Mouse (Mus musculus) forebrain, embryonic 11.5 days (tissue): ENCODE measurements at regions not wholly inside any gene's neighbourhood (a gene's known extent, or its start where the extent isn't known, plus 50 kb on each side); places are given as distances from the start of the nearest gene placed in this dataset.
A peak's percentile ranks its signal among the peaks of the same experiment; 100 is the strongest.

Source experiments
- ATAC-seq: fragments of 200-750 bp; cut with Nextera tagmentation; replicated peaks from 2 replicates; pipeline ENCODE4 v1.8.0; 2017; ENCODE audit warnings: moderate TSS enrichment; ENCODE audit not compliant: low FRiP score
- DNase-seq: peaks from one replicate; pipeline ENCODE4 v3.0.0-alpha.2; 2017; ENCODE audit warnings: low spot score
- H3K27ac ChIP-seq: fragments of 300-500 bp; sonication (generic); 2 replicates; pipeline ENCODE4 v1.5.1; 2014; ENCODE audit warnings: low read depth, low read length
- H3K27me3 ChIP-seq: fragments of 300-500 bp; sonication (generic); 2 replicates; pipeline ENCODE4 v1.6.1; 2014; ENCODE audit warnings: mild to moderate bottlenecking, low read length, mixed read lengths; ENCODE audit not compliant: control insufficient read depth, insufficient read depth
- H3K36me3 ChIP-seq: fragments of 300-500 bp; sonication (generic); 2 replicates; pipeline ENCODE4 v1.6.1; 2014; ENCODE audit warnings: mild to moderate bottlenecking, low read length, moderate library complexity, mixed read lengths; ENCODE audit not compliant: control insufficient read depth, insufficient read depth
- H3K4me1 ChIP-seq: fragments of 300-500 bp; sonication (generic); replicated peaks from 2 replicates; pipeline ENCODE4 v1.6.1; 2014; ENCODE audit warnings: low read length, mixed read lengths; ENCODE audit not compliant: control insufficient read depth, insufficient read depth
- H3K4me2 ChIP-seq: fragments of 300-500 bp; sonication (generic); 2 replicates; pipeline ENCODE4 v1.6.1; 2014; ENCODE audit warnings: low read depth, mild to moderate bottlenecking, low read length, moderate library complexity, mixed read lengths; ENCODE audit not compliant: severe bottlenecking
- H3K4me3 ChIP-seq: fragments of 300-500 bp; sonication (generic); 2 replicates; pipeline ENCODE4 v1.5.1; 2014; ENCODE audit warnings: low read depth, low read length
- H3K9ac ChIP-seq: fragments of 300-500 bp; sonication (generic); 2 replicates; pipeline ENCODE4 v1.6.1; 2014; ENCODE audit warnings: low read length
- H3K9me3 ChIP-seq: fragments of 300-500 bp; sonication (generic); 2 replicates; pipeline ENCODE4 v1.6.1; 2016; ENCODE audit warnings: low read length, mixed read lengths; ENCODE audit not compliant: control insufficient read depth
- WGBS: fragments of 180-500 bp; shearing (Covaris S2); extraction: QIAGEN DNeasy Blood & Tissue Kit; methylation state at CpG from one replicate; pipeline ENCODE4 v1.1.7; 2014; 5-methylcytosine and 5-hydroxymethylcytosine counted together

- ATAC-seq (peak; percentile 52; the same call in 1 of the 2 replicates), DNase-seq (no peak)
- Histone ChIP-seq H3K4me1 (no peaks in the 10 kb centered on the region), H3K9ac (no peak overlapping the region), H3K36me3 (no peaks in the 10 kb centered on the region), H3K4me3 (no peak overlapping the region), H3K27ac (no peak overlapping the region), H3K4me2 (no peak overlapping the region), H3K27me3 (no peaks in the 10 kb centered on the region), H3K9me3 (no peaks in the 10 kb centered on the region)
- WGBS: 98% methylated on average over 2 of the region's 2 CpGs
These were observed 586.9 kb upstream of the B3galt2 start for GRCm38 (mm10) chr1:143053599-143053998.

DNA sequence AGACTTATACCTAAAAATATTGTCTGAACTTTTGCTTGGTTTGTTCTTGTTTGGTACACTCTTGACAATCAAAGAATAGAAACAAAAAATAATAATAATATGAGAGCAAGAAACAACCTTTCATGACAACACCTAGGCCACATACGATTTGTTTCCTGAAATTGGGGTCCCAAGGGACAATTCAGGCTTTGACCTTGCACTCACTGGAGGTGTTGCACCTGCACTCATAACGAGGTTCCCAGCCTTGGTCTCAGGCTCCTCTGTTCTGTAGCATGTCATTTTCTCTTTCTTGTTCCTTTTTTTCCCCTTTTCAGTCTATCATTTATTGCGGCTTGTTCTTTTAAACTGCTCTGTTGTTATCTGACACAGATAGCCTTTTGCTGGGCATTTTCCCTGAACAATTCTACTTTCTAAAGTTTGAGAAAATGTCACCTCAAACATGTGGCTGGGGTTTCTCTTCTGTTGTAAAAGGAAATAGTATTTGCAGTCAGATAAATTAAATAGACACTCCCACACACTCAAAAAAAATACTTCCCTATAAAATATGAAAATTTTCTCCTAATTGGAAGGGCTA, 585.9 kb upstream of the B3galt2 start:
- Histone ChIP-seq H3K27me3 (no peaks in the 10 kb centered on the region), H3K4me2 (no peak overlapping the region), H3K27ac (no peak overlapping the region), H3K9ac (no peak overlapping the region), H3K4me1 (no peaks in the 10 kb centered on the region; the same call in 1 of the 2 replicates), H3K36me3 (no peaks in the 10 kb centered on the region), H3K4me3 (no peak overlapping the region), H3K9me3 (no peaks in the 10 kb centered on the region)
- 76% methylated on average over 3 of the region's 3 CpGs for WGBS
- DNase-seq (no peak), ATAC-seq (no peak)

DNA sequence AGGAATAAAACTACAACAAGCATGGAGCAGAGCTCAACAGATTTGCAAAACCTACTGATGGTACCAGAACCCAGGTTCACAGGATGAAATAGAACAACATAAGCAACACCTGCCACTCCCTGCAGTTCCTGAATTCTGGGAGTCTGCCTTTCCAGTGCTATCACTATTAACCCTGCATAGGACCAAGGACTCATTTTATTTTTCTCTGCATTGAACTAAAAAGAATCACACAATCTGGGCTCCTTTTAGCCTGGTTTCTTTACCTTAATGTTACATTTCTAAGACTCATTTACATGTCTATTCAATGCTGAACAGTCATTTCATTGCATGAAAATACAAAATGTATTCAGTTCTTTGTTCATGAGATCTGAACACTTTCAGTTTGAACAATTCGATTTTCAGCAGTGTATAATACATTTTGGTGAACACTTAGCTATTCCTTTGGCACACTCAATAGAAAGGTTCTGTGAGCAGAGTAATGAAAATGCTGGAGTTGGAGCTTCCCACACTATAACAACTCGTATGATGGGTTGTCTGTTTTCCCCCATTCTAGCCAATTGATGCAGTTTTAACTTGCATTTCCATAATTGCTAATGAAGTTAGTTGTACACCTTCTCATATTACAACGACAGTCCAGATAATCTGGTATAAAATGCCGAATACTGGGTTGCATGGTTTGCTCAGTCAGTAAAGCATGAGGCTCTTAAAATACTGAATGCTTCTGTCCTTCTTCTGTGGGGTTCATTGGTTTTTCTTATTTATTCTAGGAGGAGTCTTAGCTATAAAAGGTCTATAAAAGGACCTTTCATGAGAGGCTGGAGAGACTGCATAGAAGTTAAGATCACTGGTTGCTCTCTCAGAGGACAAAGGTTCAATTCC, 579.5 kb upstream of the B3galt2 start:
- WGBS: 49% methylated on average over 4 of the region's 4 CpGs
- no peak overlapping the region for H3K4me3 ChIP-seq
- H3K9me3 ChIP-seq: no peaks in the 10 kb centered on the region
- H3K27me3 ChIP-seq: no peaks in the 10 kb centered on the region
- H3K9ac ChIP-seq: no peak overlapping the region
- H3K27ac ChIP-seq: peak overlapping the region; percentile 55; the same call in 1 of the 2 replicates
- H3K4me1 ChIP-seq: no peaks in the 10 kb centered on the region; the same call in 1 of the 2 replicates
- H3K4me2 ChIP-seq: no peak overlapping the region
- H3K36me3 ChIP-seq: no peaks in the 10 kb centered on the region
- DNase-seq (no peak), ATAC-seq (peak; percentile 84)

GRCm38 (mm10) chr1:143065493-143065892, 575.0 kb upstream of the B3galt2 start:
- DNase-seq (no peak), ATAC-seq (no peak)
- Histone ChIP-seq H3K4me2 (no peak overlapping the region), H3K9ac (no peak overlapping the region), H3K27ac (no peak overlapping the region), H3K4me1 (no peaks in the 10 kb centered on the region), H3K4me3 (no peak overlapping the region), H3K36me3 (no peaks in the 10 kb centered on the region), H3K27me3 (no peaks in the 10 kb centered on the region), H3K9me3 (no peaks in the 10 kb centered on the region)

DNA sequence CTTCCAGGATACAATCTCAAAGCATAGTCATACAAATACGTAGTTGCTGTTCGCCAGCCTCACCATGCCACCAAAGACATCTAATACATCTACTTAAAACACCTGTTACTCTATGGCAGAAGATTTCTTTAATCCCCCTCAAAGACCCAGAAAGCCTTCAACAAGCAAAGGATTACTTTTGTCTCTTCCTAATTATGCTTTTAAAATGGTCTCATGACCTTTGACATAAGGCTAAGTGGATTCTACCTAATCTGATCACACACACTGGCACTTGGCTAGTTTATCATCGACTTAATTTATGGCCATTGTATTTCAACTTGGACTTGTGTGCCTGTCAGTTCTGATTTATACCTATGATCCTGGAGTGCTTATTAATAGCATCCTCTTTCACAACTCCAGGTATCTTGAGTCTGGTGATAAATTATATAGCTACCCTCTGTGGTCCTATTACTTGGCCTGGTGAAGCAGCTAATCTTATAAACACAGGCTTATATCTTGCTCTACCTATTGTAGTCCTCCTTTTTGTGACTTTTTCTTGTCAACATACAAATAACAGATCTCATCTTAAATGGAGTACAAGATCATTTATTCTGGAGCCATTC, 568.6 kb upstream of the B3galt2 start:
- no peak for DNase-seq
- Histone ChIP-seq H3K4me2 (no peak overlapping the region), H3K9me3 (no peaks in the 10 kb centered on the region), H3K36me3 (no peaks in the 10 kb centered on the region), H3K27me3 (no peaks in the 10 kb centered on the region), H3K9ac (no peak overlapping the region), H3K4me3 (no peak overlapping the region), H3K27ac (no peak overlapping the region), H3K4me1 (no peaks in the 10 kb centered on the region)
- WGBS: 36% methylated on average over 3 of the region's 3 CpGs
- ATAC-seq: no peak

- Histone ChIP-seq H3K36me3 (no peaks in the 10 kb centered on the region), H3K27me3 (no peaks in the 10 kb centered on the region), H3K27ac (no peak overlapping the region), H3K4me1 (no peaks in the 10 kb centered on the region), H3K4me3 (no peak overlapping the region), H3K9ac (no peak overlapping the region), H3K9me3 (no peaks in the 10 kb centered on the region), H3K4me2 (no peak overlapping the region)
- 85% methylated on average over 4 of the region's 4 CpGs for whole genome bisulfite sequencing
- no peak for ATAC-seq
- DNase-seq: no peak
These were observed 565.5 kb upstream of the B3galt2 start for GRCm38 (mm10) chr1:143074999-143075398.

DNA sequence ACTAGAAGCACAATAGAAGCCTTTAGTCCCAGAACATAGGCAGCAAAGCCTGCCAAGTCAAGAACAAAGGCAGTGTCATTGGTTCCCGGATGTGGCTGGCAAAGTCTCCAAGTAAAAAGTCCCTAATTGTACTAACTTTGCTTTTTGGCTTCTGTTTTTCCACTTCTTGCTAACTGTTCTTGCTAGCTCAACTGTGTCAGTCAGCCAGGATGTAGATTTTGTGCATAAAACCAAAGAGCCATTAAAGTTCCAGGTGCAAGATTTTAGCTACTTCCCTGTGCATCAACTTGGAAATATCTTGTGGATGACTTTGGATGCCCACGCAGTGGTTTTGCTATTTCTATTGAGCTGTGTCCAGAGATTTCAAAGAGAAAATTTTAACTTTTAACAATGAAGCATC, 560.0 kb upstream of the B3galt2 start:
- Histone ChIP-seq H3K27ac (no peak overlapping the region), H3K4me2 (no peak overlapping the region), H3K4me1 (no peaks in the 10 kb centered on the region), H3K9ac (no peak overlapping the region), H3K9me3 (no peaks in the 10 kb centered on the region), H3K27me3 (no peaks in the 10 kb centered on the region), H3K36me3 (no peaks in the 10 kb centered on the region), H3K4me3 (no peak overlapping the region)
- ATAC-seq (no peak), DNase-seq (no peak)
- WGBS: 85% methylated on average over 2 of the region's 2 CpGs

DNA sequence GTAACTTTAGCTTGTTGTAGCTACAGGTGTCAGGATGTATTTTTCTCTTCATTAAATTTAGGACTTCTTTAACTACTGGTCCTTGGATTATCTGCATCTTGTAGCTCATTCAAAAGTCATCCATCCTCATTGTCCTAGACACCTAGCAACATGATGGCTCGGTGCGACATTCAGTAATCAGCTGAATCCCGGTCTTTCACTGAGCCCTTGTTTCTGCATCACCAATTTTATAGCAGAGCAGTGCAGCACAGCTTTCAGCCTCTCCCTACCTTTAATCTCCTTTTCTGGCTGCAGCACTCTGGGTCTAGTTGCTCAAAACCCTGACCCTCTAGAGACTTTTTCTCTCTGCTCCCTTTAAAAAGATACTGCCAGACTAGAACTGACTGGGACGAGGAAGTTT, 543.6 kb upstream of the B3galt2 start:
- WGBS: 68% methylated on average over 4 of the region's 4 CpGs
- no peak overlapping the region for H3K4me2 ChIP-seq
- DNase-seq (no peak), ATAC-seq (no peak)
- no peak overlapping the region for H3K4me3 ChIP-seq
- no peaks in the 10 kb centered on the region for H3K27me3 ChIP-seq
- H3K36me3 ChIP-seq: no peaks in the 10 kb centered on the region
- H3K27ac ChIP-seq: no peak overlapping the region
- H3K9ac ChIP-seq: no peak overlapping the region
- no peaks in the 10 kb centered on the region for H3K9me3 ChIP-seq
- no peaks in the 10 kb centered on the region for H3K4me1 ChIP-seq
